Mouse (Mus musculus): ENCODE results near the gene 1700123L14Rik. TPM values are rescaled to one million over a fixed set of nuclear protein-coding genes. Genes with fewer than 3 reads are reported as not detected.
"Not testable (repeated sequence)": the region's sequence is repeated elsewhere in the genome, so short reads cannot be mapped to it uniquely, and the experiment has no call there.

The 1700123L14Rik gene
- not detected in 2 replicates for polyA plus RNA-seq (2015; fragmentation: Nextera tagmentation; extraction: Ambion mirVana)

DNA sequence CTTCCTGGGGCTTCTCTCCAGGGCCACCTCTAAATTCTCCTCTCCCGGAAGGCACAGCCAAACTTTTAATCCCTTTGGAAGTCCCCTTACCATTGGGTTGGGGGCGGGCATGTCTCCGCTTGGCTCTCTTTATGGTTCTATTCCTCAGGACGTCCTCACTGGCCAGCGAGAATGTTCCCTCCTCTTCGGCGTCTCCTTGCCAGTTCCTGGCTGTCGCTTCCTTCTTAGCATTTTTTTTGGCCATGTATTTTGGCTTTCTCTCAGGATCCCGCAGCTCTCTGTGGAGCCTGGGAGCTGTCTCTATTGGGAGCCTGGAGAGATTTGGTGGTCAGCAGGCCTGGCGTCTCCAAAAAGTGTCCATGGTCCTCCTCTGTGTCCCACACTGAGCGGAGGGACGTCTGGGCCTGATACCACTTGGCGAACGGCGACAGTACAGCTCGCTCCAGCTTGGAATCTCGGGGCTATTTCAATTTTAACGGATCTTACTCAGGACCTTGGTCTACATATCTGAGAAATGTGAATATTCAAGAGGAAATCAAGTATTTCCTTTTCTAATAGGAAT lies at the start of gene 1700123L14Rik:
TSS of gene 1700123L14Rik (minus strand) at position 426 of the 562 bp plus-strand sequence.
- Histone ChIP-seq H3K9me3 (replicated peaks) (no peaks in the 10 kb centered on the region), H3K27ac (replicated peaks) (no peak within 1 kb of the TSS), H3K27me3 (no peaks in the 10 kb centered on the region), H3K4me1 (replicated peaks) (no peaks in the 10 kb centered on the region), H3K4me3 (replicated peaks) (no peak within 1 kb of the TSS), H3K36me3 (replicated peaks) (no peaks in the 10 kb centered on the region), H3K4me2 (no peak within 1 kb of the TSS), H3K9ac (no peak within 1 kb of the TSS)
- WGBS (ENCODE audit: insufficient replicate concordance), result 69% methylated on average over 18 of the region's 18 CpGs
- ATAC-seq (ENCODE audit: insufficient read depth), result no peak

- 80% methylated on average over 2 of the region's 2 CpGs for WGBS (ENCODE audit: insufficient replicate concordance)
- H3K4me2 ChIP-seq, result no peak overlapping the region
- ATAC-seq (ENCODE audit: insufficient read depth), result no peak
- no peaks in the 10 kb centered on the region for H3K27me3 ChIP-seq
- H3K9ac ChIP-seq, result no peak overlapping the region
- no peaks in the 10 kb centered on the region for H3K4me1 ChIP-seq (replicated peaks)
- H3K27ac ChIP-seq (replicated peaks), result no peak overlapping the region
- no peak overlapping the region for H3K4me3 ChIP-seq (replicated peaks)
- H3K36me3 ChIP-seq (replicated peaks), result no peaks in the 10 kb centered on the region
- H3K9me3 ChIP-seq (replicated peaks), result no peaks in the 10 kb centered on the region
These were observed 39.4 kb upstream of the 1700123L14Rik start for GRCm38 (mm10) chr6:96205395-96205794.

DNA sequence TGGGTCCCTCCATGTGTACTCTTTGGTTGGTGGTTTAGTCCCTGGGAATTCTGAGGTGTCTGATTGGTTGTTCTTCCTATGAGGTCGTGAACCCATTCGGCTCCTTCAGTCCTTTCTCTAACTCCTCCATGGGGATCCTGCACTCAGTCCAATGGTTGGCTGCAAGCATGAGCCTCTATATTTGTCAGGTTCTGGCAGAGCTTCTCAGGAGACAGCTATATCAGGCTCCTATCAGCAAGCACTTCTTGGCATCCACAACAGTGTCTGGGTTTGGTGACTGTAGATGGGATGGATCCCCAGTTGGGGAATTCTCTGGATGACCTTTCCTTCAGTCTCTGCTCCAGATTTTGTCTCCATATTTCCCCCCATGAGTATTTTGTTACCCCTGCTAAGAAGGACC lies 32.9 kb upstream of the 1700123L14Rik start:
- H3K36me3 ChIP-seq (replicated peaks); H3K4me1 ChIP-seq (replicated peaks); H3K4me3 ChIP-seq (replicated peaks); H3K9me3 ChIP-seq (replicated peaks); H3K9ac ChIP-seq; H3K4me2 ChIP-seq; H3K27ac ChIP-seq (replicated peaks); H3K27me3 ChIP-seq; ATAC-seq (ENCODE audit: insufficient read depth): not testable (repeated sequence)
- WGBS (ENCODE audit: insufficient replicate concordance), result 67% methylated on average over 2 of the region's 2 CpGs

GRCm38 (mm10) chr6:96186517-96186916 lies 20.5 kb upstream of the 1700123L14Rik start:
- no peaks in the 10 kb centered on the region for H3K9me3 ChIP-seq (replicated peaks)
- no peaks in the 10 kb centered on the region for H3K27me3 ChIP-seq
- no peak overlapping the region for H3K27ac ChIP-seq (replicated peaks)
- no peak overlapping the region for H3K4me3 ChIP-seq (replicated peaks)
- H3K36me3 ChIP-seq (replicated peaks), result no peaks in the 10 kb centered on the region
- 43% methylated on average over 2 of the region's 2 CpGs for WGBS (ENCODE audit: insufficient replicate concordance)
- H3K4me1 ChIP-seq (replicated peaks), result no peaks in the 10 kb centered on the region
- H3K9ac ChIP-seq, result no peak overlapping the region
- no peak for ATAC-seq (ENCODE audit: insufficient read depth)
- H3K4me2 ChIP-seq, result no peak overlapping the region

DNA sequence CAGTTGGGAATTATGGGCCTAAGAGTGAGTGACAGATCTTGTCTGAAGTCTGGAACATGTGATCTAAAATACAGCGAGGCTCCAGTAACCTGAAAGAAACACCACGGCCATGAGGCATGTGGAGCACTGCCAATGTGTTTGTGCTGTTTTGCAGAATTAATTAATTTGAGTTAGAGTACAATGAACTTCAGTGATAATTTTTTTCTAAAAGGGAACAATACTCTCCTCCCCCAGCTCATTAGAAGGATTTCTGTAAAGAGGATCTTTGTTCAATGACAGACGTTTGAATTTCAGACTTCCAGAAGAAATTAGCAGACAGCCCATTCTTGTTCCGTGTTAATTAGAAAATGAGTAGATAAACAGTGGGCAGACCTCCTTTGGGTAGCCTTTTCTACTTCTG lies 17.3 kb upstream of the 1700123L14Rik start:
- Histone ChIP-seq H3K4me1 (replicated peaks) (no peaks in the 10 kb centered on the region), H3K9me3 (replicated peaks) (no peaks in the 10 kb centered on the region), H3K4me2 (no peak overlapping the region), H3K27ac (replicated peaks) (no peak overlapping the region), H3K4me3 (replicated peaks) (no peak overlapping the region), H3K9ac (no peak overlapping the region), H3K36me3 (replicated peaks) (no peaks in the 10 kb centered on the region), H3K27me3 (no peaks in the 10 kb centered on the region)
- ATAC-seq (ENCODE audit: insufficient read depth), result no peak
- WGBS (ENCODE audit: insufficient replicate concordance), result 68% methylated on average over 4 of the region's 4 CpGs

- H3K9ac ChIP-seq, result no peak overlapping the region
- no peaks in the 10 kb centered on the region for H3K36me3 ChIP-seq (replicated peaks)
- no peak overlapping the region for H3K4me3 ChIP-seq (replicated peaks)
- H3K27ac ChIP-seq (replicated peaks), result no peak overlapping the region
- H3K27me3 ChIP-seq, result no peaks in the 10 kb centered on the region
- no peak overlapping the region for H3K4me2 ChIP-seq
- H3K4me1 ChIP-seq (replicated peaks), result no peaks in the 10 kb centered on the region
- ATAC-seq (ENCODE audit: insufficient read depth), result no peak
- H3K9me3 ChIP-seq (replicated peaks), result no peaks in the 10 kb centered on the region
These were observed 12.5 kb upstream of the 1700123L14Rik start for GRCm38 (mm10) chr6:96178530-96178929.

DNA sequence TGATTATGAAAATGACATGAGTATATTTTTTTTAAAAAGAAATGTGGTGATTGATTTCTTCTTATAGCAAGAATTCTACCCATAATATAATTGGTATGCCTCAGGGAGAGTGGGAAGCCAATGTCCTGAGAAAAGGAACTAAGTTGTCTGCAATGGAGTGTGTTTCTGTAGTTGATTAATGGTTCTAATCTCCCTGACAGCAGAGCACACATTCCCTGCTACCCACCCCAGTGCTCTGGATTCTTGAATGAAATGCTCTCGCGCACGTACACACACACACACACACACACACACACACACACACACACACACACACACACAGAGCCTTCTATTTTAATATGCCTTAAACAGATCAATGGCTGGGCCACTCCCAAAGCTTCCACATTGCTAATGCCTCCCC lies 7.6 kb upstream of the 1700123L14Rik start:
- Histone ChIP-seq H3K27me3 (no peaks in the 10 kb centered on the region), H3K4me3 (replicated peaks) (no peak overlapping the region), H3K4me2 (no peak overlapping the region), H3K9me3 (replicated peaks) (no peaks in the 10 kb centered on the region), H3K9ac (no peak overlapping the region), H3K4me1 (replicated peaks) (no peaks in the 10 kb centered on the region), H3K36me3 (replicated peaks) (no peaks in the 10 kb centered on the region), H3K27ac (replicated peaks) (no peak overlapping the region)
- WGBS (ENCODE audit: insufficient replicate concordance), result 68% methylated on average over 3 of the region's 3 CpGs
- no peak for ATAC-seq (ENCODE audit: insufficient read depth)

- no peaks in the 10 kb centered on the region for H3K9me3 ChIP-seq (replicated peaks)
- no peaks in the 10 kb centered on the region for H3K27me3 ChIP-seq
- no peak overlapping the region for H3K4me2 ChIP-seq
- H3K4me1 ChIP-seq (replicated peaks), result no peaks in the 10 kb centered on the region
- no peaks in the 10 kb centered on the region for H3K36me3 ChIP-seq (replicated peaks)
- no peak for ATAC-seq (ENCODE audit: insufficient read depth)
- no peak overlapping the region for H3K9ac ChIP-seq
- H3K27ac ChIP-seq (replicated peaks), result no peak overlapping the region
- H3K4me3 ChIP-seq (replicated peaks), result no peak overlapping the region
These were observed 988 bp upstream of the 1700123L14Rik start for GRCm38 (mm10) chr6:96167031-96167430.

GRCm38 (mm10) chr6:96165403-96165802 lies 640 bp downstream of the 1700123L14Rik start:
- WGBS (ENCODE audit: insufficient replicate concordance), result 78% methylated on average over 13 of the region's 13 CpGs
- Histone ChIP-seq H3K9ac (no peak overlapping the region), H3K9me3 (replicated peaks) (no peaks in the 10 kb centered on the region), H3K36me3 (replicated peaks) (no peaks in the 10 kb centered on the region), H3K27ac (replicated peaks) (no peak overlapping the region), H3K4me3 (replicated peaks) (no peak overlapping the region), H3K4me2 (no peak overlapping the region), H3K27me3 (no peaks in the 10 kb centered on the region), H3K4me1 (replicated peaks) (no peaks in the 10 kb centered on the region)
- no peak for ATAC-seq (ENCODE audit: insufficient read depth)

GRCm38 (mm10) chr6:96143326-96143725 lies 22.7 kb downstream of the 1700123L14Rik start:
- H3K27ac ChIP-seq (replicated peaks), result no peak overlapping the region
- H3K4me2 ChIP-seq, result no peak overlapping the region
- no peaks in the 10 kb centered on the region for H3K36me3 ChIP-seq (replicated peaks)
- no peaks in the 10 kb centered on the region for H3K9me3 ChIP-seq (replicated peaks)
- WGBS (ENCODE audit: insufficient replicate concordance), result 63% methylated on average over 1 of the region's 1 CpGs
- H3K27me3 ChIP-seq, result no peaks in the 10 kb centered on the region
- H3K4me3 ChIP-seq (replicated peaks), result no peak overlapping the region
- ATAC-seq (ENCODE audit: insufficient read depth), result no peak
- no peak overlapping the region for H3K9ac ChIP-seq
- H3K4me1 ChIP-seq (replicated peaks), result no peaks in the 10 kb centered on the region

DNA sequence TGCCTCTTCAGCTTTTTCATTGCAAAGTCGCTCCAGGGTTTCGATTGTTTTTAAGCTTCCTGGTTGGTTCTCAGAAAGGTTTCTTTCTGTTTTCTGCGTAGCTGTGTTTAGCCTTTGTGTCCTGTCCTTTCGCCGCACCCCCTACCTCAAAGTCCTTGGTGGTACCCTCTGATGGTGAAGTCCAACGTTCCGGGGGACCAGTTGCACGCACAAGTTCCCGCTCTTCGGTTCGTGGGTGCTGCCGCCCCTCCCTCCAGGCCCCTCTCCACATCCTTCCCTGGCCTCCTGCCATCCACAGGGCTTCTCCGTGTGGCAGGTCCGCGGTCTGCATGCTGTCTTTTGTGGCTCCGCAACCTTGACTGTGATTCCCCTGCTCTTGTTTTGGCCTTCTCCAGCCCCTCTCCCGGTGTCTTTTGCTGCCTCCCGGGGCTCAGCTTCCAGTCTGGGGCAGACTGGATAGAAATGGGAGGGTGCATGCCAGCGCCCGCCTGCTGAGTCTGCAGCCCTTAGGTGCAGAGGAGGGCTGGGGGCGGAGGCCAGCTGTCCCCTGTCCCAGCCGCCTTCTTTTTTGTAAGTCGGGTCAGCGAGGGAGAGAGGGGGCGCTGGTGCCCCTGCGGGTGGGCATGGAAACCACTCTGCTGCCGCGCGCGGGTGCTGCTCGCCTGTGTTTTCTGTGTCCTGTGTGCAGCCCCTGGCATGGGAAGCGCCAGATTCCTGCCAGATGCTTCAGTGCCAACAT lies 49.3 kb downstream of the 1700123L14Rik start:
- peak overlapping the region; percentile 42 for H3K4me3 ChIP-seq (replicated peaks)
- no peaks in the 10 kb centered on the region for H3K9me3 ChIP-seq (replicated peaks)
- no peak overlapping the region for H3K9ac ChIP-seq
- no peak overlapping the region for H3K27ac ChIP-seq (replicated peaks)
- no peaks in the 10 kb centered on the region for H3K4me1 ChIP-seq (replicated peaks)
- ATAC-seq (ENCODE audit: insufficient read depth), result no peak
- under 1% methylated on average over 32 of the region's 32 CpGs for WGBS (ENCODE audit: insufficient replicate concordance)
- H3K4me2 ChIP-seq, result peak overlapping the region; percentile 62
- no peaks in the 10 kb centered on the region for H3K36me3 ChIP-seq (replicated peaks)
- H3K27me3 ChIP-seq, result peaks cover 8% of the 10 kb centered on the region

DNA sequence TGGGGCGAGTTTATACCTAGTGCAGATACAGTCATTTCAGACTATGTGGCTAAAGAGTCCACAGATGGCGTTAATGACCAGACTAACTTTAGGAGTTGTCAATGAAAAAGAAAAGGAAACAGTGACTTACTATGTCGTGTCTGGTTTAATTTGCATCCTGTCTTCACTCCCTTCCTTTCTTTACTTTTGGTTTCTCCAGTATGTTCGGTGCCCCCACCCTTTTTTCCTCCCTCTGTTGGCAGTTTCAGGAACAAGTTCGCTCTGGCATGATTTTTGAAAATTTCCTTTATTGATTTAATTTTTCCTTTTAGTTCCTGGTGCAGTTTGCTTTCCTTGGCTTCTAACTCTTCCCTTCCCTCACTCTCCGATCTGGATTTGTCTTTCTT lies 49.9 kb downstream of the 1700123L14Rik start:
- Histone ChIP-seq H3K27me3 (peaks cover 8% of the 10 kb centered on the region), H3K36me3 (replicated peaks) (no peaks in the 10 kb centered on the region), H3K4me2 (peak overlapping the region; percentile 62), H3K9me3 (replicated peaks) (no peaks in the 10 kb centered on the region), H3K9ac (no peak overlapping the region), H3K27ac (replicated peaks) (no peak overlapping the region), H3K4me1 (replicated peaks) (no peaks in the 10 kb centered on the region), H3K4me3 (replicated peaks) (peak overlapping the region; percentile 42)
- ATAC-seq (ENCODE audit: insufficient read depth), result no peak
- 6% methylated on average over 6 of the region's 6 CpGs for WGBS (ENCODE audit: insufficient replicate concordance)
